Mouse (Mus musculus) bone marrow macrophage, adult 2 months (primary cell): ENCODE measurements around the gene Plekha7.

ENCODE experiments used
- CTCF ChIP-seq: IDR thresholded peaks from 2 replicates; pipeline ENCODE4 v1.5.1; 2012; ENCODE audit warnings: low read depth, mild to moderate bottlenecking, low read length, moderate library complexity
- POLR2A ChIP-seq: IDR thresholded peaks from 2 replicates; pipeline ENCODE4 v1.6.1; 2012; ENCODE audit warnings: mild to moderate bottlenecking, low read depth, low read length, borderline replicate concordance

DNA sequence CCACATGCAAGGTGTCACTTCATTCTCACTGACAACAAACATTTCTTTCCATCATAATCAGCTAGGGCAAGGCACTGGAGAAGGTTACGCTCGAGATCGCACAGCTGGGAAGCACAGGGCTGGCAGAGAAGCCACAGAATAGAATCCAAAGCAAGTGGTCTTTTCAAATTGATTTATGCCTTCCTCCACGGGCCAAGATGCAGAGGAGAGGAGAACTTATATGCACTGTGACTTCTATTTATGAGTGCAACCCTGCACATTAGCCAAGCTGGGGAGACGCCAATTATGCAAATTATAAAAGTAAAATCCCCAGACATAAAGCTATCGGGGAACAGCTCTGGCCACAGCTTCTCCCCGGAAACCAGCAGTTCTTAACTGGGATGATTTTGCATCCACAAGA is 86.3 kb downstream of the Plekha7 start:
- TF ChIP-seq CTCF (no peak), POLR2A (no peak)
